Mouse (Mus musculus) neural tube, embryonic 11.5 days (tissue): ENCODE measurements around the gene Gm9573. TPM values are rescaled to one million over a fixed set of nuclear protein-coding genes. Genes with fewer than 3 reads are reported as not detected.
A peak's percentile ranks its signal among the peaks of the same experiment; 100 is the strongest.

Experiments used
- ATAC-seq: fragments of 200-750 bp; cut with Nextera tagmentation; 2 replicates; pipeline ENCODE4 v1.8.0; 2017; ENCODE audit warnings: moderate number of reproducible peaks, mild to moderate bottlenecking, moderate TSS enrichment, moderate library complexity; ENCODE audit not compliant: insufficient read depth, low FRiP score, low TSS enrichment
- DNase-seq: peaks from one replicate; pipeline ENCODE4 v3.0.0-alpha.2; 2015; ENCODE audit warnings: low spot score
- H3K27ac ChIP-seq: fragments of 300-500 bp; sonication (generic); 2 replicates; pipeline ENCODE4 v1.5.1; 2014; ENCODE audit warnings: low read depth, mild to moderate bottlenecking, low read length
- H3K27me3 ChIP-seq: fragments of 300-500 bp; sonication (generic); 2 replicates; pipeline ENCODE4 v1.6.1; 2014; ENCODE audit warnings: mild to moderate bottlenecking, low read length, mixed read lengths; ENCODE audit not compliant: control insufficient read depth, insufficient read depth
- H3K36me3 ChIP-seq: fragments of 300-500 bp; sonication (generic); 2 replicates; pipeline ENCODE4 v1.6.1; 2014; ENCODE audit warnings: mild to moderate bottlenecking, low read length, moderate library complexity, mixed read lengths; ENCODE audit not compliant: control insufficient read depth, insufficient read depth
- H3K4me1 ChIP-seq: fragments of 300-500 bp; sonication (generic); 2 replicates; pipeline ENCODE4 v1.6.1; 2014; ENCODE audit warnings: low read length, mixed read lengths; ENCODE audit not compliant: control insufficient read depth, insufficient read depth
- H3K4me2 ChIP-seq: fragments of 300-500 bp; sonication (generic); 2 replicates; pipeline ENCODE4 v1.6.1; 2014; ENCODE audit warnings: low read depth, mild to moderate bottlenecking, moderate library complexity
- H3K4me3 ChIP-seq: fragments of 300-500 bp; sonication (generic); 2 replicates; pipeline ENCODE4 v1.5.1; 2014; ENCODE audit warnings: low read depth, low read length
- H3K9ac ChIP-seq: fragments of 300-500 bp; sonication (generic); 2 replicates; pipeline ENCODE4 v1.6.1; 2014; ENCODE audit warnings: mild to moderate bottlenecking, low read length
- H3K9me3 ChIP-seq: fragments of 300-500 bp; sonication (generic); 2 replicates; pipeline ENCODE4 v1.6.1; 2016; ENCODE audit warnings: low read length; ENCODE audit not compliant: control insufficient read depth
- WGBS: fragments of 180-500 bp; shearing (Covaris S2); extraction: QIAGEN DNeasy Blood & Tissue Kit; methylation state at CpG from one replicate; pipeline ENCODE4 v1.1.7; 2014; 5-methylcytosine and 5-hydroxymethylcytosine counted together
- polyA plus RNA-seq: library from polyadenylated mRNA; unstranded; fragments of >200 nt; fragmentation: Nextera tagmentation; extraction: Ambion mirVana; gene quantifications from 2 replicates; pipeline ENCODE4 v1.2.1, GENCODE M21; 2014

The Gm9573 gene
- polyA plus RNA-seq, result not detected in 2 replicates

- Histone ChIP-seq H3K4me3 (no peak within 1 kb of the TSS), H3K9ac (no peak within 1 kb of the TSS), H3K27ac (no peak within 1 kb of the TSS), H3K36me3 (no peaks in the 10 kb centered on the region), H3K27me3 (no peaks in the 10 kb centered on the region), H3K4me2 (no peak within 1 kb of the TSS), H3K9me3 (no peaks in the 10 kb centered on the region), H3K4me1 (no peaks in the 10 kb centered on the region)
- ATAC-seq (no peak), DNase-seq (no peak)
- 88% methylated on average over 7 of the region's 7 CpGs for WGBS
Measured at GRCm38 (mm10) chr17:35626537-35626936, at the start of gene Gm9573. Gene Gm9573, minus strand, starts transcription at chr17:35626637.

DNA sequence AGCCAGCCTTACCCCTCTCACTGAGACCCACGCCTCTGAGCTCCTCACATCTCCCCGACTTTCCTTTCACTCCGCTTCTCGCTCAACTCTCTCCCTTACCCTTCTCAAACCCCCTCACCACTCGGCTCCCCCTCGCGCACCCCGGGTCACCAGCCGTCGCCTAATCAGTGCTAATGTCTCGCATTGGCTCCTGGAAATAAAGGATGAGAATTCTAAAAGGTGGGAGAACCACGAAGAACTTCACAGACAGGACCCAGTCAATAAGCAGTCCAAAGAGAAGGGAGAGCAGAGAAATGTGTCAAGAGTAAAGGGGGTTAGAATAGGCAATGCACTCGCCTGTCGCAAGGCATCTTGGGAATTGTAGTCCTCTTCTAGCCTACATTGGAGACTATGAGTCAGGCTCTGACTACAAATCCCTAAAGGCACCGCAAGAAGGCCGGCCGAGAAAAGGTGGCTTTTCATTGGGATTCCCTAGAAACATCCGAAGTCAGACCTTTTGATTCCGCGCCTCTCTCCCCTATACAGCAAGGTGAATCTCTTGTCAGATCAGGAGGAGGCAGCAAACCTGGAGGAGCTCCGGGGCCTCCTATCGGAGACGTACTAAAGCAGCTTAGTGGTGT, 47.1 kb upstream of the Gm9573 start, which contains the start of gene Gtf2h4:
Gene Gtf2h4 (minus strand): TSS at position 324 of the 620 bp plus-strand sequence.
- H3K36me3 ChIP-seq, result no peaks in the 10 kb centered on the region
- peak within 1 kb of the TSS; percentile 70 for H3K4me3 ChIP-seq
- peak within 1 kb of the TSS; percentile 92 for H3K4me2 ChIP-seq
- H3K27ac ChIP-seq, result no peak within 1 kb of the TSS
- DNase-seq (peak; percentile 87), ATAC-seq (peak; percentile 93)
- H3K4me1 ChIP-seq, result peaks cover 7% of the 10 kb centered on the region; the same call in 1 of the 2 replicates
- H3K9ac ChIP-seq, result peak within 1 kb of the TSS; percentile 81
- no peaks in the 10 kb centered on the region for H3K9me3 ChIP-seq
- 4% methylated on average over 23 of the region's 23 CpGs for WGBS
- no peaks in the 10 kb centered on the region for H3K27me3 ChIP-seq

GRCm38 (mm10) chr17:35672527-35672926, 46.1 kb upstream of the Gm9573 start:
- Histone ChIP-seq H3K27me3 (no peaks in the 10 kb centered on the region), H3K36me3 (no peaks in the 10 kb centered on the region), H3K27ac (no peak overlapping the region), H3K4me2 (no peak overlapping the region; the same call in 1 of the 2 replicates), H3K4me1 (peaks cover 12% of the 10 kb centered on the region; the same call in 1 of the 2 replicates), H3K4me3 (no peak overlapping the region; the same call in 1 of the 2 replicates), H3K9ac (no peak overlapping the region; the same call in 1 of the 2 replicates), H3K9me3 (no peaks in the 10 kb centered on the region)
- DNase-seq, result no peak
- WGBS, result 89% methylated on average over 6 of the region's 6 CpGs
- no peak for ATAC-seq

DNA sequence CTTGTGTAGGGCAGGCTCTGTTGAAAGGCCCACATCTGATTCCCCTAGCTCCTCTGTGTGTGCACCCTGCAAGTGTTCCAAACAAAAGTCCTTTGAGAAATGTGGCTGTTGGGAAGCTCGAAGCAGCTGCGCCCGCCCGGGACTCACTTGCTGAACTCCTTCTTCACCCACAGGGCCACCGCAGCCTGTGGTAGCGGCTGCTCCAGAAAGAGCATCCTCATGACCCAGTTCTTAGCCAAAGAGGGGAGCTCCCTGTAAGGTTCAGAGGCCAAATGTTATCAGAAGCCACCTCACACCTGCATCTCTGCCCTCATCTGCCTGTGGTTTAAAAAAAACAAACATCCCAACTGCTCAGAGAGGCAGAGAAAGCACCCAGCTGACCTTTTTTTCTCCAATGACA, 45.4 kb upstream of the Gm9573 start:
- Histone ChIP-seq H3K36me3 (no peaks in the 10 kb centered on the region), H3K9me3 (no peaks in the 10 kb centered on the region), H3K4me3 (no peak overlapping the region), H3K4me2 (no peak overlapping the region), H3K9ac (no peak overlapping the region), H3K27me3 (no peaks in the 10 kb centered on the region), H3K4me1 (peaks cover 14% of the 10 kb centered on the region), H3K27ac (no peak overlapping the region)
- no peak for DNase-seq
- ATAC-seq, result no peak
- 90% methylated on average over 6 of the region's 6 CpGs for WGBS

DNA sequence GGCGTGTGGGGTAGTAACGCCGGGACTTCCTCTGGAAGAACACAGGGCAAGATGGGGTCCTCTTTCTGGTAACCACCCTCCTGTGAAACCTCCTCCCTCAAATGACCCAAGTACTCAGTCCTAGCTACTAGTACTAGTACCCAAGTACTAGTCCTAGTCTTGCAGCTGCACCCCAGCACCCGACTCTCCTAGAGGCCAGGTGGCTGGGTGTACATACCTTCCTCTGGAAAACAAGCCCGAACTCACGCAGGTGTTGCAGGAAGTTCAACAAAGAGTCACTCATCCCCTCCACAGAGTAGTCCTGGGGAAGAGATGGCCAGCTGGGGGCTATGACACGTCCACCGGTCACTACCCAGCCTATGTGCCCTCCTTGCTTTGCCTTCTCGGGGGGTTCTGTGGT, 43.3 kb upstream of the Gm9573 start:
- Histone ChIP-seq H3K27ac (no peak overlapping the region), H3K36me3 (no peaks in the 10 kb centered on the region), H3K27me3 (no peaks in the 10 kb centered on the region), H3K4me1 (peaks cover 18% of the 10 kb centered on the region), H3K4me3 (no peak overlapping the region), H3K9ac (no peak overlapping the region), H3K9me3 (no peaks in the 10 kb centered on the region), H3K4me2 (no peak overlapping the region)
- no peak for ATAC-seq
- DNase-seq, result no peak
- 92% methylated on average over 9 of the region's 9 CpGs for WGBS

GRCm38 (mm10) chr17:35667334-35668065, 41.1 kb upstream of the Gm9573 start, which contains the start of gene Vars2:
Gene Vars2, minus strand, starts transcription at chr17:35667592.
- WGBS, result under 1% methylated on average over 58 of the region's 61 CpGs
- H3K36me3 ChIP-seq, result no peaks in the 10 kb centered on the region
- ATAC-seq, result peak; percentile 81

GRCm38 (mm10) chr17:35666851-35667256, 40.4 kb upstream of the Gm9573 start:
- H3K9me3 ChIP-seq, result no peaks in the 10 kb centered on the region
- DNase-seq (peak; percentile 70), ATAC-seq (no peak; the same call in 1 of the 2 replicates)
- H3K4me2 ChIP-seq, result peak overlapping the region; percentile 77
- H3K36me3 ChIP-seq, result no peaks in the 10 kb centered on the region
- peaks cover 11% of the 10 kb centered on the region for H3K4me1 ChIP-seq
- WGBS, result 5% methylated on average over 13 of the region's 13 CpGs
- peak overlapping the region; percentile 72 for H3K4me3 ChIP-seq
- H3K9ac ChIP-seq, result peak overlapping the region; percentile 84
- H3K27ac ChIP-seq, result peak overlapping the region; percentile 78
- H3K27me3 ChIP-seq, result no peaks in the 10 kb centered on the region

More at GRCm38 (mm10) chr17:35667334-35668065, 41.1 kb upstream of the Gm9573 start, which contains the start of gene Vars2:
- peak within 1 kb of the TSS; percentile 78 for H3K27ac ChIP-seq
- H3K4me1 ChIP-seq, result peaks cover 11% of the 10 kb centered on the region
- DNase-seq, result peak; percentile 98
- peak within 1 kb of the TSS; percentile 84 for H3K9ac ChIP-seq
- no peaks in the 10 kb centered on the region for H3K9me3 ChIP-seq
- peak within 1 kb of the TSS; percentile 77 for H3K4me2 ChIP-seq
- no peaks in the 10 kb centered on the region for H3K27me3 ChIP-seq
- peak within 1 kb of the TSS; percentile 72 for H3K4me3 ChIP-seq

DNA sequence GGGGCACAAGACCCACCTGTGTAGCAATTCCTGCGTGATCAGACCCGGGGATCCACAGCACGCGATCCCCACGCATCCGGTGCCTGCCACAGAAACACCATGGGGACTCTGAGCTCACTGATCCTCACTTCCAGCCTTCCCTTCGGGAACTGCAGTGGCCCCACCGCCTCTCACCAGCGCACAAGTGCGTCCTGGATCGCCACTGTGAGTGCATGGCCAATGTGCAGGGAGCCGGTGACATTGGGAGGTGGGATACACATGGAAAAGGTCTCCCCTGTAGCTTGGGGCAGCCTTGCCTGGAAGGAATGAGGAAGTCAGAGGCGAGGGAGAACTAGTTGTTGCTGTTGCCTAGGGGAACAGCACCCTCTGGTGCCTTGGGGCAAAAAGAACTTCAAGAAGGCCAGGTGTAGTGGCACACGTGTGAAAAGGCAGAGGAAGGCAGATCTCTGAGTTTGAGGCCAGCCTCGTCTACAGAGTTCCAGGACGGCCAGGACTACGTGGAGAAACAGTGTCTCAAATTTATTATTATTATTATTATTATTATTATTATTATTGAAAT, 39.6 kb upstream of the Gm9573 start:
- WGBS, result 83% methylated on average over 17 of the region's 17 CpGs
- no peaks in the 10 kb centered on the region for H3K9me3 ChIP-seq
- no peaks in the 10 kb centered on the region for H3K27me3 ChIP-seq
- no peak overlapping the region for H3K4me2 ChIP-seq
- no peak overlapping the region for H3K27ac ChIP-seq
- DNase-seq, result no peak
- no peak overlapping the region for H3K4me3 ChIP-seq
- H3K4me1 ChIP-seq, result peaks cover 11% of the 10 kb centered on the region
- H3K9ac ChIP-seq, result no peak overlapping the region
- ATAC-seq, result no peak
- no peaks in the 10 kb centered on the region for H3K36me3 ChIP-seq
